Mouse (Mus musculus): ENCODE measurements around the gene Padi2.
A peak's percentile ranks its signal among the peaks of the same experiment; 100 is the strongest.

Gene Padi2

GRCm38 (mm10) chr4:140919974-140920836 lies 14.1 kb downstream of the Padi2 start:
- no peak for DNase-seq (ENCODE audit: low read depth, low spot score)

DNA sequence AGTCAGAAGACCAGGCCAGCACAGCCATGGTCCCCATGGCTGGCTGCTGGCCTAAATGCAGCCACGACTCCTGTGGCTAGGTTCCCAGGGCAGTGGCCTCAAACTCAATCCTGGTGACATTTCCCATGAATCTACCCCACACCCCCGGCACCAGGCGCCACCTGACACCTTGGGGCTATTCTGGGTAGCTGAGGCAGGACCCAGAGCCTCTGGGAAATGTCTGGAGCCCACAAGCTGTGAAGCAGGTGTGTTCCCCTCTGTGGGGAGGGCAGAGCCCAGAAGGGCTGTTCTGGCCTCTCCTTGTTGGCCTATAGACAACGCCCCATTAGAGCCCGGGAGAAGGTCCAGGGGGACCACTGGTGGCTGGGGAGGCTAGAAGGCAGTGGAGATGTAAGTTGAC lies 16.4 kb downstream of the Padi2 start:
- no peak for DNase-seq (ENCODE audit: low read depth, low spot score)

DNA sequence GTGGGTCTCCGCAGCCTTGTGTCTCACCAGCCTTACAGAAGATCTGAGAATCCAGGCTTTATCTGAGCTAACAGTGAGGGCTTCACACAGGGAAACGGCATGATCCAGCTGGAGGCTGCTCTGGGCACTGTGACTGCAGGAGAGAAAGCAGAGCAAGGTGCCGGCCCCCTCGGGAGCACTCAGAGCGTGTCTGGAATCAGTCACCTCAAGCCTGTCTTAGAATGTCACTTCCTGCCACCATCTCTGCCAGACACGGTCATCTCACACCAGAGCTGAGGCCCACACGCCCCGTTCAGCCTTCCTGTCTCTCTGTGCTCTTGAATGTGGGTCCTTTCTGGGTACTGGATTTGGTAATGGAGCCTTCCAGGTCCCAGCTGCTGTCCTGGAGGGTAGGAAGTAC lies 19.5 kb downstream of the Padi2 start:
- DNase-seq (ENCODE audit: low read depth, low spot score): no peak

- DNase-seq (ENCODE audit: low read depth, low spot score): no peak
These were observed 22.2 kb downstream of the Padi2 start for GRCm38 (mm10) chr4:140928349-140928748.

GRCm38 (mm10) chr4:140929745-140930144 lies 23.6 kb downstream of the Padi2 start:
- no peak for DNase-seq (ENCODE audit: low read depth, low spot score)

- no peak for DNase-seq (ENCODE audit: low read depth, low spot score)
These were observed 24.8 kb downstream of the Padi2 start for GRCm38 (mm10) chr4:140930900-140931470.

DNA sequence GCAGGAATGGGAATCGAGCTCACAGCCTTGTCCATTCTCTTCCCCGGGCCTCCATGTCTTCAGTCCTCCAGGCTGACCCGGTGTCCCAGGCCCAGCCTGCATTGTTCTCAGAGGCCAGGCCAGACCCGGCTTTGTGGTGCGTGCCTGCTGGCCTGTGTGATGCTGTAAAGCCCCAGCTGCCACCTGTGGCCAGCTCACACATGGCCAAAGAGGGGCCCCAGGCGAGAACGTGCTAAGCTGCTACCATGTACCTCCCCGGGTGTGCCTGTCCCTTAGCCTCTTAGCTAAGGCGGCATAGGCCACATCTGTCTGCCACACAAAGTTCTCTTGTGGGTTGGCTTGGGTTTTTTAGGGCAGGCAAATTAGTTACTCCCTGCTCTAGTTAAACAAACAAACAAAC lies 29.5 kb downstream of the Padi2 start:
- DNase-seq (ENCODE audit: low read depth, low spot score): no peak

DNA sequence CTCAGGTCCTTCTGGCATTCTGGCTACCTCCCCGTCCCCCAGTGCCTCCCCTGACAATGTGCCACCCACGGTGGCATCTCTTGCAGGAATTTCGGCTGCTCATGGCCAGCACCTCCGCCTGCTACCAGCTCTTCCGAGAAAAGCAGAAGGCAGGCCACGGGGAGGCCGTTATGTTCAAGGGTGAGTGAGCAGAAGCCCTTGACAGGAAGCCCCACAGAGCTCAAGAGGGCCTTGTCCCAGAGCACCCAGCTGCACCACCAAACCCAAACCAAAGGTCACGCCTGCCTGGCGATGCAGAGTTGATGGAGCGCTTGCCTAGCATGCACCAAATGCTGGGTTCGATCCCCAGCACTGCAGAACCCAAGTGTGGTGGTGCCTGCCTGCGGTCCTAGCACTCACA lies 38.2 kb downstream of the Padi2 start:
- no peak for DNase-seq (ENCODE audit: low read depth, low spot score)

DNA sequence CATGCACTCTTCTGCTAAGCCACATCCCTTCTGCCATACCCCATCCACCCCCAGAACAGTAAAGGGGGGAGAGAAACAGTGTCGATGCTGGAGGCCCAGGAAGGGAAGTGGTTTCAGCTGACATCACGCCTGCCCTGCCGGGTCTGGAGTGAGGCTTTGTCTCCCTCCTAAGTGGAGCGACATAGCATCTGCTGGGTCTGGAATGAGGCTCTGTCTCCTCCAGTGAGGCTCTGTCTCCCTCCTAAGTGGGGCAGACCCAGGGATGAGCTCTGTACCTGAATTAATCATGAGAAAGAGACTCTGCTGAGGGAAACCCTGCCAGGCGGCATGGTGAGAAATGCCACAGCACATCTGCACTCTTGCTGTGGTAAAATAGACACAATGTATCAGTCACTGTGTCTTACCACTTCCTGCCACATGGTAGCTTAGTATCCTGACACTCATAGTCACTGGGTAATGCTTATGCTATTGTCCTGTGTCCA lies 38.9 kb downstream of the Padi2 start:
- DNase-seq (ENCODE audit: low read depth, low spot score): peak; percentile 60

GRCm38 (mm10) chr4:140945571-140945970 lies 39.4 kb downstream of the Padi2 start:
- no peak for DNase-seq (ENCODE audit: low read depth, low spot score)

DNA sequence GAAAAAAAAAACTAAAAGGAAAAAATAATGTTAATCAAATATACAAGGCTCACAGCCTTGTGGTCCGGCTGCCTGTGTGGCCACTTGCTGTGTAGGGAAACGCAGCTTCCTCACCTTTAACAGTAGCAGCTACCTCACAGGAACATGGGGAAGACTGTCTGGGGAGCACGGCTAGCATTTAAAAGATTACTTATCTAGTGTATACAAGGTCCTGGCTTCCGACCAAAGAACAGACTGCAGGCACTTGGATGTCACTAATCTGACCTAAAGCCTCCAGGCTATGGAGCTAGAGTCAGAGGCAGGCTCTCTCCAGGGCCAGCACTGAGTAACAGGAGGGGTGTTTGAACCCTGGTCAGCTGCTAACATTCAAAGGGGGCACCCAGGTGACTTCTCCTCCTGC lies 39.9 kb downstream of the Padi2 start:
- no peak for DNase-seq (ENCODE audit: low read depth, low spot score)

DNA sequence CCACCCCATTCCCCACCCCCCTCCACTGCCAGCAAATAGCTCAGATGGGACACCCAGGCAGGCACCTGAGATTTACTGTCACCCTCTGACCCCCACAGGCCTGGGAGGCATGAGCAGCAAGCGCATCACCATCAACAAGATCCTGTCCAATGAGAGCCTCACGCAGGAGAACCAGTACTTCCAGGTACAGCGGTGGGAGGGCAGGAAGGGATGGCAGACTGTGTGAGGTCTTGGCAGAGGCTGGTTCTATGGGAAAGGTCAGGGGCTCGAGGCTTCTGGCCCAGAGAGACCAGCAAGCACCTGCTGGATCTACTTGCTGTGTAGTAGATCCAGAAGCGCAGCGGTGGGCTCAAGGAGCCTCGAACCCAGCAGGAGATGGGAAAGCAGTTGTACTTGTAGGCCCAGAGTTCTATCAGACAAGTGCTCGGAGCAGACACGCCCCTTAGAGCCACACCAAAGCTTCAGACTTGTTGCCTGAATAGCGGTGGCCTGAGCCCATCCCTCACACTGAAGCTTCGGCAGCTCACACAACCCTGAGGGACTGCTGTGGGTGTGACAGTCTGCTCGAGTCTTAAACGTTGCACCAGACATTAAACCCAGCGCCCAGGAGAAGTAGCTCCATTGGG lies 40.5 kb downstream of the Padi2 start:
- no peak for DNase-seq (ENCODE audit: low read depth, low spot score)

DNA sequence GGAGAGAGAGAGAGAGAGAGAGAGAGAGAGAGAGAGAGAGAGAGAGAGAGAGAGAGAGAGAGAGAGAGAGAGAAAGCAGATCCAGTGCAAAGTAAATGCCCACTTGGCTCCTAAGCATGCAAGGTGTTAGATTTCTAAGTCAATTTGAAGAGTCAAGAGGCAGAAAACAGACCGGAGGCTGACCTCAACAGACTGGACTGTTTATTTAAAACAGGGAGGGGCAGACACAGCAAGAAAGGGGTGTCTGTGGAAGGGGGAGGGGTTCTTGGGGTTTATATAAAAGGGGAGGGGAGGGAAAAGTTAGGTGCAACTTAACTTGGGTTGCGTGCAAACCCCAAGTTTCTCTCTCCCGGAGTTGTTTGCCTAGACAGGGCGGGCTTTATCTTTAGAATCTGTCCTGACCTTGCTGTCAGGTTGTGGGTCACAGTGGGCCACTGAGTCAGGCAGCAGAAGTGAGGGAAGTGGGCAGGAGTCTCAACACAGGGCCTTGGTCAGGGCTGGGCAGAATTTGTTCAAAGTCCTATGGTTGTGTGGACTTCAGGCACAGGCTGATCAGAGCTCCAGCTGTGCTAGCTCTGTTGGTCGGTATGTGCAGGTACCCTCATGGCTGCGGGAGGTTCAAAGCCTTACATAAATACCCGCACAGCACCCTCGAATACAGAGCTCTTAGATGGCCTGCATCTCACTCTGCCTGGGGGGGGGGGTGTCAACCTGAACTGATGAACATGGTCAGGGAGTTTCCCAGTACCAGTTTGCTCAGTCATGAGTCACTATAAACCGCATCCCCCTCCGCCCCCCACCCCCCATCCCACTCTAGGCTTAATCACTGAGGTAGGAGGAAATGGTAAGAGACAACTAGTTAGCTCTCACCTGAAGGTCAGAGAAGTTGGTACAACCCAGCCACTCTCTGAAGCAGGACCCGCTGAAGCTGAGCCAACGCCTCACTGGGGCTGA lies 41.6 kb downstream of the Padi2 start:
- DNase-seq (ENCODE audit: low read depth, low spot score): peak; percentile 49

DNA sequence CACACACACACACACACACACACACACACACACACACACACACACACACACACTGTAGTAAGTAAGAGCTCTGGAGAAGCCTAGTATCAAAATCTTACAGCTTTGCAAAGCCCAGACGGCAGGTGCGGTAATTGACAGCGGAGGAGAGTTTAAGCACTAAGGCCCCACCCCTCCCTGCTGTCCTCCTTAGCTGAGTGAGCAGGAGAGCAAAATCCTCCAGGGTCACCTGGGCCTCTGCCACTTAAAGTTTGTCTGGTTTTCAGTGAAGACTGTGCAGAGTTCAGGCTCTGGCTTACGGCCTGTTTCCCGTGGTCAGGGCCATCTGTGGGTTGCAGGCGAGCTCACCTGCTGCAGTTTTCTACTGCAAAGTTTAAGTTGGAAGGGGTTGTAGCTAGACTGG lies 42.3 kb downstream of the Padi2 start:
- no peak for DNase-seq (ENCODE audit: low read depth, low spot score)

DNA sequence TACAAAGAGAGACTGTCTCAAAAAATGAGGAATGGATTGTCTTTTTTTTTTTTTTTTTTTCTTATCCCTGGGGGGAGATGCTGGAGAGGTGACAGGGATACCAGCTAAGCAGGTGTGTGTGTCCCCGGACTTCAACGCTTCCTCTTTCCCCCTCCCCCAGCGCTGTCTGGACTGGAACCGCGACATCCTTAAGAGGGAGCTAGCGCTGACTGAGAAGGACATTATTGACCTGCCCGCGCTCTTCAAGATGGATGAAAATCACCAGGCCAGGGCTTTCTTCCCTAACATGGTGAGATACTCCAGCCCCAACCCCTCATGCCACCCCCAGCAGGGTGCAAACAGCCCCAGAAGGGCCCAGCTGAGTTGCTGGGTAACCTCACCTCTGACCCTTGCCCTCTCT lies 42.9 kb downstream of the Padi2 start:
- no peak for DNase-seq (ENCODE audit: low read depth, low spot score)

GRCm38 (mm10) chr4:140949616-140950015 lies 43.5 kb downstream of the Padi2 start:
- DNase-seq (ENCODE audit: low read depth, low spot score): no peak

DNA sequence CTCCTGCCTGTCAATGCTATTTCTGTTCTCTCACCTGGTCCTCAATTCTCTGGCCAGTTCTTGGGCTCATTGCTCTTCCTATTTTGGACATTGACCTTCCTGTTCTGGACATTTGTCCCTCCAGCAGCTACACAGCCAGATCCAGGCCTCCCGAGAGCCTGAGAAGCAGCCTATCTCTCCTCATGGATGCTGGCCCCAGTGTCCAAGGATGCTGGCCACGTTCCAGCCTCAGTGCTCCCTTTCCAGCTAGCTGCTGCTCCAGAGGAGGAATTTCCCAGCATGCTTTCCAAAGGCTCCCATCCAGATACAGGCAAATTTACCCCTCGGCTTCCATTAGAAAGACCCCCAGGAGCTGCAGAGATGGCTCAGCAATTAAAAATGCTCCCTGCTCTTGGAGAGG lies 44.4 kb downstream of the Padi2 start:
- DNase-seq (ENCODE audit: low read depth, low spot score): no peak

- DNase-seq (ENCODE audit: low read depth, low spot score): no peak
These were observed 45.9 kb downstream of the Padi2 start for GRCm38 (mm10) chr4:140951861-140952641.

- DNase-seq (ENCODE audit: low read depth, low spot score): no peak
These were observed 51.1 kb downstream of the Padi2 start for GRCm38 (mm10) chr4:140957131-140957702.

- peak; percentile 75 for DNase-seq (ENCODE audit: low read depth, low spot score)
These were observed 51.6 kb downstream of the Padi2 start for GRCm38 (mm10) chr4:140957725-140958124.
